Mouse (Mus musculus) embryonic facial prominence, embryonic 12.5 days (tissue): ENCODE data around the gene Bace1. TPM values are rescaled to one million over a fixed set of nuclear protein-coding genes. Genes with fewer than 3 reads are reported as not detected.
A peak's percentile ranks its signal among the peaks of the same experiment; 100 is the strongest.
"Not testable (repeated sequence)": the region's sequence is repeated elsewhere in the genome, so short reads cannot be mapped to it uniquely, and the experiment has no call there.

Experiments
- ATAC-seq: fragments of 200-750 bp; cut with Nextera tagmentation; 2 replicates; pipeline ENCODE4 v1.8.0; 2017; ENCODE audit not compliant: insufficient number of reproducible peaks, insufficient read depth, low FRiP score, low TSS enrichment
- H3K27ac ChIP-seq: fragments of 300-500 bp; sonication (generic); 2 replicates; pipeline ENCODE4 v1.5.1; 2016; ENCODE audit warnings: mild to moderate bottlenecking
- H3K27me3 ChIP-seq: fragments of 300-500 bp; sonication (generic); 2 replicates; pipeline ENCODE4 v1.6.1; 2016; ENCODE audit warnings: mild to moderate bottlenecking, moderate library complexity
- H3K36me3 ChIP-seq: fragments of 300-500 bp; sonication (generic); 2 replicates; pipeline ENCODE4 v1.6.1; 2016; ENCODE audit warnings: mild to moderate bottlenecking
- H3K4me1 ChIP-seq: fragments of 300-500 bp; sonication (generic); 2 replicates; pipeline ENCODE4 v1.6.1; 2016
- H3K4me2 ChIP-seq: fragments of 300-500 bp; sonication (generic); replicated peaks from 2 replicates; pipeline ENCODE4 v1.6.1; 2016; ENCODE audit warnings: mild to moderate bottlenecking, moderate library complexity
- H3K4me3 ChIP-seq: fragments of 300-500 bp; sonication (generic); 2 replicates; pipeline ENCODE4 v1.5.1; 2016; ENCODE audit warnings: mild to moderate bottlenecking
- H3K9ac ChIP-seq: fragments of 300-500 bp; sonication (generic); 2 replicates; pipeline ENCODE4 v1.6.1; 2016; ENCODE audit warnings: mild to moderate bottlenecking, moderate library complexity
- H3K9me3 ChIP-seq: fragments of 300-500 bp; sonication (generic); 2 replicates; pipeline ENCODE4 v1.6.1; 2016; ENCODE audit warnings: mild to moderate bottlenecking, moderate library complexity
- WGBS: fragments of 180-500 bp; shearing (Covaris S2); methylation state at CpG from one replicate; pipeline ENCODE4 v1.1.7; 2016; 5-methylcytosine and 5-hydroxymethylcytosine counted together
- polyA plus RNA-seq: library from polyadenylated mRNA; unstranded; fragments of >200 nt; fragmentation: Nextera tagmentation; extraction: Ambion mirVana; gene quantifications from 2 replicates; pipeline ENCODE4 v1.2.1, GENCODE M21; 2016

The Bace1 gene
- polyA plus RNA-seq, 1 experiment from 2014 or later: 33.1 TPM

DNA sequence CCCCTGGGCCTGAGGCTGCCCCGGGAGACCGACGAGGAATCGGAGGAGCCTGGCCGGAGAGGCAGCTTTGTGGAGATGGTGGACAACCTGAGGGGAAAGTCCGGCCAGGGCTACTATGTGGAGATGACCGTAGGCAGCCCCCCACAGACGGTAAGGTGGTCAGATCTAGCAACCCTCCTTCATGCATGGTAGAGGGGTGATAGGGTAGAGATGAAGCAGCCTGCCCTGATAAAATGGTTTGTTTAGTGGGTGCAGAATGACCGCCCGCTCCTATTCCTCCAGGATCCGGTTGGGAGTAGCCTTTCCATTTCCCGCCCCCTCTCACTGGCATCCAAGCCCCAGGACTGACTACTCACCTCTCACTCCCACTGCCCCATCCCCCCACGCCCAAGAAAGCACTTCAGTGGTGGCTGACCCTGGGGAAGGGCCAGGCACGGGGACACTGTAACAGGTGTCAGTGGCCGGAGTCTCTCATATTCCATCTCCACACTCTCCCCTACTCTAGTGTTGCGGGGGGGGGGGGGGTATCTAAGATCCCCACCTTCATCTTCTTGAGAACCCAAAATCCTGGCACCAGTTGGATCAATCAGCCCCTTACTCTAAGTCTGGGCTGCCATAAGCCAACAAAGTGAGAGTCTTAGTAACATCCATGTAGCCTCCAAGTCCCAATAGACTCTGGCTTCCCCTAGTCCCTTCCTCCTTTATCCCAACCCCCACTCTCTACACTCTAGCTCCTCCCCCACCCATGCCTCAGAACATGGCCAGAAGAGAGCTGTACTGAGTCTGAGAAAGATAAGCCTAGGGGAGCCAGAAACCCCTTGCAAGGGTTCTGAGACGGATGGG, 980 bp downstream of the Bace1 start:
- Histone ChIP-seq H3K27me3 (no peaks in the 10 kb centered on the region), H3K36me3 (no peaks in the 10 kb centered on the region), H3K4me3 (peak overlapping the region; percentile 78), H3K9me3 (no peaks in the 10 kb centered on the region), H3K27ac (no peak overlapping the region), H3K9ac (peak overlapping the region; percentile 89), H3K4me2 (peak overlapping the region; percentile 89), H3K4me1 (peaks cover 25% of the 10 kb centered on the region)
- 0 out of 2 replicates have a peak, but pooled peaks have one; percentile 11 for ATAC-seq
- 10% methylated on average over 17 of the region's 17 CpGs for WGBS

DNA sequence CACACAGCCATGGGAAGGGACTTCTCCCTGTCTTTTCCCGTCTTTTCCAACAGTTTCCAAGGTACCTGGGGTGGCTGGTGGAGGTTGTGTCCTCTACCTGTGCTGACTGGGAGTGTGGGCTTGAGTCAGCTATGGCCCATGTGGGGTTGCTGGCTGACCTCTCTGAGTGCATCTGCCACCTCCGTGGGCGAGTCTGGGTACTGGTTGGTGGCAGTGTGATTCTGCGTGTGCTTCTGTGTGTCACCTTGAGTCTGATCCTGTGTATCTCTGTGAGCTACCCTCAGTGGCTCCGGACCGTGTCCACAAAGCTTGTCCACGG, 1.6 kb downstream of the Bace1 start:
- H3K27ac ChIP-seq: no peak overlapping the region
- H3K36me3 ChIP-seq: no peaks in the 10 kb centered on the region
- H3K4me1 ChIP-seq: peaks cover 25% of the 10 kb centered on the region
- 77% methylated on average over 7 of the region's 7 CpGs for WGBS
- no peaks in the 10 kb centered on the region for H3K9me3 ChIP-seq
- H3K9ac ChIP-seq: peak overlapping the region; percentile 89
- peak overlapping the region; percentile 89 for H3K4me2 ChIP-seq
- H3K4me3 ChIP-seq: peak overlapping the region; percentile 78
- H3K27me3 ChIP-seq: no peaks in the 10 kb centered on the region
- no peak for ATAC-seq

- no peak overlapping the region for H3K27ac ChIP-seq
- peaks cover 25% of the 10 kb centered on the region for H3K4me1 ChIP-seq
- no peak for ATAC-seq
- no peaks in the 10 kb centered on the region for H3K9me3 ChIP-seq
- peak overlapping the region; percentile 89 for H3K4me2 ChIP-seq
- no peaks in the 10 kb centered on the region for H3K27me3 ChIP-seq
- H3K9ac ChIP-seq: peak overlapping the region; percentile 89
- H3K36me3 ChIP-seq: no peaks in the 10 kb centered on the region
- WGBS: 66% methylated on average over 5 of the region's 5 CpGs
- peak overlapping the region; percentile 78 for H3K4me3 ChIP-seq
Measured at GRCm38 (mm10) chr9:45840331-45840730, 2.0 kb downstream of the Bace1 start.

GRCm38 (mm10) chr9:45841458-45841857, 3.1 kb downstream of the Bace1 start:
- ATAC-seq: no peak

DNA sequence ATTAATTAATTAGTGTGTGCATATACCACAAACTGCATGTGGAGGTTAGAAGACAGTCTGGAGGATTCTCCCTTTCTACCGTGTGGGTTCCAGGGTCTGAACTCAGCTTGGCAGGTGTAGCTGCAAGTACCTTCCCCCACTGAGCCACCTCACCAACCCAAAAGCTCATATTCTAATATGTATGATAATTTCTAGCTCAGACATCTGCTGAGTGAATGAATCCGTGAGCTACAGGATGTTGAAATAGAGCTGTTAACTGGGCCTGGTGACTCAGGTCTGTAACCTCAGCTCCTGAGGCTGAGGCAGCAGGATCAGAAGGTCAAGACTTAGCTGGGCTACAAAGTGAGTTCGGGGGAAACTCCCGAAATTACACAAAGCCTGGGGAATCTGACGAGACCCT, 4.6 kb downstream of the Bace1 start:
- H3K4me1 ChIP-seq: peaks cover 25% of the 10 kb centered on the region
- no peaks in the 10 kb centered on the region for H3K9me3 ChIP-seq
- H3K36me3 ChIP-seq: no peaks in the 10 kb centered on the region
- H3K4me3 ChIP-seq: no peak overlapping the region
- H3K4me2 ChIP-seq: no peak overlapping the region
- H3K27me3 ChIP-seq: no peaks in the 10 kb centered on the region
- no peak overlapping the region for H3K27ac ChIP-seq
- no peak for ATAC-seq
- WGBS: 84% methylated on average over 5 of the region's 5 CpGs
- no peak overlapping the region for H3K9ac ChIP-seq

More at GRCm38 (mm10) chr9:45841458-45841857, 3.1 kb downstream of the Bace1 start:
- Histone ChIP-seq H3K4me2 (no peak overlapping the region), H3K9ac (no peak overlapping the region), H3K9me3 (no peaks in the 10 kb centered on the region), H3K27ac (no peak overlapping the region), H3K4me3 (no peak overlapping the region), H3K36me3 (no peaks in the 10 kb centered on the region), H3K4me1 (peaks cover 25% of the 10 kb centered on the region), H3K27me3 (no peaks in the 10 kb centered on the region)
- WGBS: 85% methylated on average over 6 of the region's 6 CpGs

DNA sequence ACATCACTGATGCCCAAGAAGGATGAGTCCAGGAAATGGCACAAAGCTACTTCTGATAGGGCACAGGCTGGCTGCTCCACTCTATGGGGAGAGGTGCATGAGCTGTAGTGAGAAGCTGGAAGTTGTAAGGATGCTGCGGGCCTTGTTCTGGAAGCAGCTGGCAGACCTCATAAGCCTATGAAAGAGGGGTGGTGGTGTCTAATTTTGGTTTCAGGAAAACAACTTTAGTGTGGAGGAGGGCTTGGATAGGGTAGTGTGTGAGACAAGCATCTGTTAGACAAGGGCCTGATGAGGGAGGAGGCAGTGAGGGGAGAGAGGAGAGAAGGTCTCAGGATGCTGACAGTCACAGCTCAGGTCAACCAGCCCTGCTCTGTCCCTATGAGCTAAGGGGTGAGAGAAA, 5.4 kb downstream of the Bace1 start:
- no peaks in the 10 kb centered on the region for H3K27me3 ChIP-seq
- no peak overlapping the region for H3K27ac ChIP-seq
- peaks cover 25% of the 10 kb centered on the region for H3K4me1 ChIP-seq
- H3K4me3 ChIP-seq: no peak overlapping the region
- H3K9ac ChIP-seq: no peak overlapping the region
- no peaks in the 10 kb centered on the region for H3K9me3 ChIP-seq
- no peaks in the 10 kb centered on the region for H3K36me3 ChIP-seq
- ATAC-seq: no peak
- H3K4me2 ChIP-seq: no peak overlapping the region
- 96% methylated on average over 1 of the region's 1 CpGs for WGBS

DNA sequence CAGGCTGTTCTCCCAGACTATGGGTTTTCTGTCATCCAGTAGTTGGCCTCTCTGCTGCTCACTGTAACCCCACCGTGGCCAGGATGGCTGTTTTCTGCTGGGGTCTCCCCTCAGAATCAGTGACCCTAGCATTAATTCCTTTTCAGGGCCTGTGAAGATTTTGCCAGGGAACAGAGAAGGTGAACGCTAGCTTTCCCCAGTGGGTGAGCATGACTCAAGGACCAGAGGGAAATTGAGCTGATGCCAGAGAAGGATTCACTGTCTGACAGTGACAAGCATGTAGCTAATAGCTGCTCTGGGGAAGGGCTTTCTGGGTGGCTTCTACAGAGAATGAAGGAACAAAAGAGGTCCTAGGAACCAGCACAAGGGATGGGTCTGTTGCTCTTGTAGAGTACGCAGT, 7.2 kb downstream of the Bace1 start:
- no peaks in the 10 kb centered on the region for H3K9me3 ChIP-seq
- no peaks in the 10 kb centered on the region for H3K36me3 ChIP-seq
- WGBS: 88% methylated on average over 3 of the region's 3 CpGs
- H3K4me3 ChIP-seq: no peak overlapping the region
- no peak overlapping the region for H3K9ac ChIP-seq
- H3K4me1 ChIP-seq: peaks cover 12% of the 10 kb centered on the region; the same call in 1 of the 2 replicates
- no peaks in the 10 kb centered on the region for H3K27me3 ChIP-seq
- H3K27ac ChIP-seq: no peak overlapping the region
- H3K4me2 ChIP-seq: no peak overlapping the region
- ATAC-seq: no peak

DNA sequence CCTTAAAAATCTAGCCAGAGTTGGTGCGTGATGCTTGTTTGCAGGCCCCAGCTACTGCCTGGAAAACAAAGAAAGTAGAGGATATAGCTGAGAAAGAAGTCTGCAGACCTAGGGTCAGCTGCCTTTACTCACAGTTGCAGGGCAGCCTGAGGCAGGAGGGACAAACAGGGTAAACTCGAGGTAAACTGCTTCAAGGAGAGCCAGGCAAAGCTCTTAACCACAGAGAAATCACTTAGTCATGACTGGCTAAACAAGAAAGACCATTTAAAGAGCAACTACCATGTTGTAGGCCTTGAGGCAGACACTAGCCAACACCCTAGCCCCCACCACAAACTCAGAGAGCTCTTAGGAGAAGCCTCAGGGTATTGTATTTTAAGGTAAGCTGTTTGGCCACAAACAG, 7.8 kb downstream of the Bace1 start:
- H3K4me1 ChIP-seq, H3K9ac ChIP-seq, H3K36me3 ChIP-seq, H3K4me3 ChIP-seq, H3K9me3 ChIP-seq, H3K27ac ChIP-seq, ATAC-seq, H3K27me3 ChIP-seq, H3K4me2 ChIP-seq: not testable (repeated sequence)
- WGBS: 65% methylated on average over 2 of the region's 2 CpGs

DNA sequence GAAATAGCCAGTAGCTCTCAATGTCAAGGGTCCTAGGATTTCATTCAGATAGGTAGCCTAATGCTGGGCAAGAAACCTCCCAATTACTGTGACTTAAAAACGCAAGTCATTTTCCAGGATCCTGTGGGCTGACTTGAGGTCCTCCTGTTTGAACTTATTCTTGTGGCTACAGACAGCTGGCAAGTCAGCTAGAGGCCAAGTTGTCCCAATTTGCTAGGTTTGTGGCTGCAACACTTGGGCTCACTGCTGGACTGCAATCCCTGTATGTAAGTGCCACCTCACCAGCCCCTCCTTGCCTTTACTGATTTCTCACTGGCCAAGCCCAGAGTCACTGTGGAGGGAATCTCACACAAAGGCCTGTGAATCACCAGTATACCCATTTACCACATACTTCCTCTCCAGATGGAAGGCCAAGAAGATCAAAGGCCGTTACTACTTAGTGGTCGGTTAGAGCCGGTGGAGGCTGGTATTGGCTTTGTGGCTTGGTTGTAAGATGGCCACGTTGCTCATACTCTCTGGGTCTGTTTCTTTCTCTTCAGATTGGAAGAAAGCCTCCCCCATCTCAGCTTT, 8.6 kb downstream of the Bace1 start:
- 0 out of 2 replicates have a peak, but pooled peaks cover 3% of the 10 kb centered on the region for H3K4me1 ChIP-seq
- no peak overlapping the region for H3K4me2 ChIP-seq
- no peak overlapping the region for H3K4me3 ChIP-seq
- H3K27ac ChIP-seq: no peak overlapping the region
- no peak for ATAC-seq
- H3K9ac ChIP-seq: no peak overlapping the region
- WGBS: 88% methylated on average over 5 of the region's 5 CpGs
- no peaks in the 10 kb centered on the region for H3K9me3 ChIP-seq
- no peaks in the 10 kb centered on the region for H3K36me3 ChIP-seq
- no peaks in the 10 kb centered on the region for H3K27me3 ChIP-seq

GRCm38 (mm10) chr9:45849528-45850408, 11.4 kb downstream of the Bace1 start:
- Histone ChIP-seq H3K9me3 (no peaks in the 10 kb centered on the region), H3K9ac (no peak overlapping the region), H3K4me2 (no peak overlapping the region), H3K27me3 (no peaks in the 10 kb centered on the region), H3K4me1 (0 out of 2 replicates have a peak, but pooled peaks cover 3% of the 10 kb centered on the region), H3K27ac (peak overlapping the region; percentile 58; the same call in 1 of the 2 replicates), H3K36me3 (peaks cover 6% of the 10 kb centered on the region), H3K4me3 (no peak overlapping the region)
- no peak for ATAC-seq
- 69% methylated on average over 9 of the region's 9 CpGs for WGBS

DNA sequence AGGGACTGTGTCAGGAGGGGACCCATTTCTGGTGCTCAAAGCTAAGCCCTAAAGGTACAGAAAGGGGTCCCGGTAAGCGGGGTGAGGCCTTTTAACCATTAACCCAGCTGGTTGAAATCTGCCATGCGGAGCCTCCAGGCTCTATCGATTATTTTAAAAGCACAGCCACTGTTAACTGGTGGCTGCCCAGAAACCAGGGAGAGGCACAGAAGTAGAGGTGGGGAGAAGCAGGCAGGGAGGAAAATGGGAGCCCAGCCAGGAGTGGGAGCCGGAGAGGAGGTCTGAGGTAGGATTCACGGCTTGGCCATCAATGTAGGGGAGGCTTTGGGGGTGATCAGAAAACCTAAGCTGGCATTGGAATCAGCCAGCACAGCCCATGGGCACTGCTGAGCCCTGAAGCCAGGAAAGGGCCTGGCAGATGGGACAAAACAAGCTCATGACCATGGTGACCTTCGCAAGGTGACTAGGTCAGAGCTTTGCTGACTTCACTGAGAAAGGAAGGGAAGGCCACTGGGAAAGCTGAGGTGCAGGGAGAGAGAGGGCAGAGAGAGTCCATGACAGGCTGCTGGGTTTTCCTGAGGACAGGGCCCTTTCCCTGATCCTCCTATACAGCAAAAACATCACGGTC, 12.3 kb downstream of the Bace1 start:
- WGBS: 88% methylated on average over 8 of the region's 8 CpGs
- no peaks in the 10 kb centered on the region for H3K27me3 ChIP-seq
- no peak overlapping the region for H3K4me3 ChIP-seq
- H3K36me3 ChIP-seq: peaks cover 14% of the 10 kb centered on the region
- 0 out of 2 replicates have a peak, but pooled peaks cover 3% of the 10 kb centered on the region for H3K4me1 ChIP-seq
- ATAC-seq: no peak
- no peak overlapping the region for H3K4me2 ChIP-seq
- no peak overlapping the region for H3K9ac ChIP-seq
- H3K9me3 ChIP-seq: no peaks in the 10 kb centered on the region
- peak overlapping the region; percentile 58 for H3K27ac ChIP-seq
